Mouse (Mus musculus) activated CD4-positive, CD25-positive, alpha-beta regulatory T cell, adult 9 weeks (primary cell): ENCODE data around the gene Krtap20-2. TPM values are rescaled to one million over a fixed set of nuclear protein-coding genes. Genes with fewer than 3 reads are reported as not detected.

Experiments used
- polyA plus RNA-seq: library from polyadenylated mRNA; unstranded; fragments of 100-300 nt; shearing (Covaris generic); gene quantifications from one replicate; pipeline ENCODE4 v1.2.1, GENCODE M21; 2017

Gene Krtap20-2
- polyA plus RNA-seq: not detected

DNA sequence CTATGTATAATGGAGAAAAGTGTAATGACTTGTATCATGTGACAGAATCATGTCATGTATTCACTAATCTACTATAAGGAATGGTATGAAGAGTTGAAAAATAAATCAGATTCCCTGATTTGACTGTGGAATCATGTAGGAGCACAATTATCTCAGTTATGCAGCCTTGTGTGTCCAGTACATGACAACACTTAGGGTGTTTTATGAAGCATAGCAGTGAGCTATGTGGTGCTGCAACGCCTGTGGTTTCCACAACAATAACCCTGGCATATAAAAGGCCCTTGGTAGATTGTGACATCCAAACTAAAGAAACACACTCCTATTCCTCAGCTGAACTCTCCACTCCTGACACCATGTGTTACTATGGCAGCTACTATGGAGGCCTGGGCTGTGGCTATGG, at the start of gene Krtap20-2:
Krtap20-2 (plus strand) TSS at position 301 of the 400 bp plus-strand sequence.

DNA sequence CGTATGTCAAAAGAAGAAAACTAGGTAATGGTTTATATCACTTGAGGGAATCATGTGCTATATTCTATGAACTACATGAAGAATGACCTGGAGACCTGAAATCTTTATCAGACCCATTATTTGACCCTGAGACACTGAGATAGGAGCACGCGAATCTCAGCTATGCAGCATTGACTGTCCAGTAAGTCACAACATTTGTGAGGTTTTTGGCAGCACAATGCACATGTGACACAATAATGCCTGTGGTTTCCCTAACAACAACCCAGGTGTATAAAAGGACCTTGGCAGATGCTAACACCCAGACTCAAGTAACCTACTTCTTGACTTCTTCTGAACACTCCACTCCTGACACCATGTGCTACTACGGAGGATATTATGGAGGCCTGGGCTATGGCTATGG, 48.0 kb upstream of the Krtap20-2 start, which contains the start of gene Gm9789:
Gm9789 (plus strand) TSS at position 301 of the 400 bp plus-strand sequence.

DNA sequence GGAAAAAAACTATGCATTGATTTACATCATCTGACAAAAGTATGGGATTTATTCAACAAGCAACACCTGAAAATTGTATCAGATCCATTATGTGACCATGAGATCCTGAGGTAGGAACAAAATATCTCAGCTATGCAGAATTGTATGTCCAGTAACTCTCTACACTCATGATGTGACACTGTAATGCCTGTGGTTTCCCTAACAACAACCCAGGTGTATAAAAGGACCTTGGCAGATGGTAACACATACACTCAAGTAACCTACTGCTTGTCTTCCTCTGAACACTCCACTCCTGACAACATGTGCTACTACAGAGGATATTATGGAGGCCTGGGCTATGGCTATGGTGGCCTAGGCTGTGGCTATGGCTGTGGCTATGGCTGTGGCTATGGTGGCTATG, 36.5 kb upstream of the Krtap20-2 start, which contains the start of gene Gm7735:
Gm7735 (plus strand) TSS at position 301 of the 400 bp plus-strand sequence.

DNA sequence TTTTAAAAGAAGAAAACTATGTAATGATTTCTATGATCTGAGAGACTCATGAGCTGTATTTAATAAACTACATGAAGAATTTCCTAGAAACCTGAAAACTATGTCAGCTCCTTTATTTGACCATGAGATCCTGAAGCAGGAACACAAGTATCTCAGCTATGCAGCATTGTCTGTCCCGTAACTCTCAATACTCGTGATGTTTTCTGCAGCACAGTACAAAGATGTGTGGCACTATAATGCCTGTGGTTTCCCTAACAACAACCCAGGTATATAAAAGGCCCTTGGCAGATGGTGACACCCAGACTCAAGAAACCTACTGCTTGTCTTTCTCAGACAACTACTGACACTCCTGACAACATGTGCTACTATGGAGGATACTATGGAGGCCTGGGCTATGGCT, 31.2 kb upstream of the Krtap20-2 start, which contains the start of gene 1110057P08Rik:
1110057P08Rik (plus strand) TSS at position 301 of the 400 bp plus-strand sequence.

Other genes starting within 250 kb of the Krtap20-2 start
- gene Krtap16-3, start 243.0 kb upstream of the Krtap20-2 start, polyA plus RNA-seq: not detected
- gene Krtap22-2, start 195.1 kb upstream of the Krtap20-2 start, polyA plus RNA-seq: not detected
- not detected for gene Gm10229, start 190.6 kb upstream of the Krtap20-2 start, polyA plus RNA-seq
- not detected for gene Krtap6-1, start 174.2 kb upstream of the Krtap20-2 start, polyA plus RNA-seq
- gene Gm10228, start 164.4 kb upstream of the Krtap20-2 start, polyA plus RNA-seq: not detected
- not detected for gene Krtap6-5, start 158.0 kb upstream of the Krtap20-2 start, polyA plus RNA-seq
- not detected for gene 1110025L11Rik, start 141.9 kb upstream of the Krtap20-2 start, polyA plus RNA-seq
- not detected for gene Krtap6-3, start 121.8 kb upstream of the Krtap20-2 start, polyA plus RNA-seq
- gene Gm6358, start 65.0 kb upstream of the Krtap20-2 start, polyA plus RNA-seq: not detected
- not detected for gene Gm10061, start 54.8 kb upstream of the Krtap20-2 start, polyA plus RNA-seq
- not detected for gene Gm9789, start 47.9 kb upstream of the Krtap20-2 start, polyA plus RNA-seq
- not detected for gene Gm7735, start 36.4 kb upstream of the Krtap20-2 start, polyA plus RNA-seq
- gene 1110057P08Rik, start 31.1 kb upstream of the Krtap20-2 start, polyA plus RNA-seq: not detected
- not detected for gene Krtap21-1, start 198.0 kb downstream of the Krtap20-2 start, polyA plus RNA-seq
- not detected for gene Krtap6-2, start 214.2 kb downstream of the Krtap20-2 start, polyA plus RNA-seq